In the genomic region with DNA sequence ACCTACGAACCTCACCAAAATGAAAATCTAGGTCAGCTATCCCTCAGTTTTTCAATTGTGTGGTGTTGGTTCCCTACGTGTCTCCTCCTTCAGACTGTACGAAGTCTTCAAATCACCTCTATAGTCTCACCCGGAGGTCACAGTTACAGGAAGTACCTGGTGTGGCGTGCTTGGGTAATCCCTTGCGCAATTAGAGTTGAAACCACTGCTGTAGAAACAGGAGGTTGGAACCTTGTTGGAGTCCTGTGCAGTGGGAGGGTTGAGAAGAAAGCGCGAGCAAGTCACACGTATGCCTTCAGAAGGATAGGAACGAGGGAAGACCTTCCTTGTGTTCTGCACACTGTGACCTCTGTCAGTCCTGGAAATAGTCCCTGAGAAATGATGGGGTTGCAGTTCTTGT, we compare ENCODE assay signal across 12 mouse cellular contexts.
DNase-seq lines count a peak whose midpoint lies in the region; ATAC-seq and TF ChIP-seq lines count a peak whose summit lies in the region.
"Had no signal": no experiment of that assay in that cellular context is flagged by ENCODE, and none has a peak within 500 bp of the region (broad histone marks: within the 10 kb centered on the region; RNA-seq: fewer than 3 reads in every experiment).

No protein-coding gene starts in this region.

- H3K36me3 ChIP-seq in liver, embryonic 16.5 days (ENCODE audit: control insufficient read depth, insufficient read depth), result no peaks in the 10 kb centered on the region
- H3K36me3 ChIP-seq: embryonic facial prominence, embryonic 13.5 days; heart, embryonic 10.5 days had no signal

- no peak for TF ChIP-seq CTCF in lung, adult 2 months (IDR thresholded peaks at IDR 0.05; ENCODE audit: insufficient read depth, low read length)

- no peak overlapping the region for H3K4me3 ChIP-seq in lung, adult 2 months (replicated peaks; ENCODE audit: extremely low read depth, low read depth, low read length)
- H3K4me3 ChIP-seq in liver, embryonic 16.5 days (ENCODE audit: low read depth, low read length), result no peak overlapping the region
- H3K4me3 ChIP-seq: embryonic facial prominence, embryonic 13.5 days; heart, embryonic 10.5 days; megakaryocyte, embryonic 14.5 days had no signal

- no peaks in the 10 kb centered on the region for H3K9me3 ChIP-seq in liver, embryonic 16.5 days (replicated peaks; ENCODE audit: control insufficient read depth, low read length)
- H3K9me3 ChIP-seq: embryonic facial prominence, embryonic 13.5 days; heart, embryonic 10.5 days; megakaryocyte, embryonic 14.5 days had no signal

- H3K4me2 ChIP-seq in liver, embryonic 16.5 days (ENCODE audit: low read depth, low read length), result no peak overlapping the region
- H3K4me2 ChIP-seq: embryonic facial prominence, embryonic 13.5 days had no signal

- no peak overlapping the region for H3K9ac ChIP-seq in liver, embryonic 16.5 days (ENCODE audit: low read depth, low read length)
- H3K9ac ChIP-seq: embryonic facial prominence, embryonic 13.5 days; forebrain, postnatal 0 days had no signal

- TF ChIP-seq POLR2A in lung, adult 2 months (IDR thresholded peaks at IDR 0.05; ENCODE audit: borderline replicate concordance, extremely low read depth, low read depth, low read length), result no peak

- WGBS in lung, adult 2 months, result 75% methylated on average over 10 of the region's 10 CpGs
- 52% methylated on average over 10 of the region's 10 CpGs for WGBS in liver, embryonic 16.5 days (ENCODE audit: insufficient replicate concordance)

- DNase-seq in adrenal gland, adult 2 months, result peak; percentile 31
- no peak for DNase-seq in adrenal gland, adult 8-10 months
- DNase-seq in lung, adult 18-20 months, result peak; percentile 68 to 78
- DNase-seq in lung, adult 2 months, result no peak
- DNase-seq in frontal cortex, adult 2 months (ENCODE audit: extremely low spot score in 1 of 2, low spot score in 1 of 2), result no peak
- DNase-seq in layer of hippocampus, adult 8-10 months (ENCODE audit: low spot score in 2 of 2), result no peak

- peak; percentile 64 for ATAC-seq in liver, embryonic 16.5 days (ENCODE audit: low read depth)
- peak; percentile 95 for ATAC-seq in neutrophil, adult 5-6 weeks (ENCODE audit: extremely low read depth, insufficient number of reproducible peaks, low FRiP score, poor library complexity, severe bottlenecking)

- H3K27ac ChIP-seq in liver, embryonic 16.5 days (ENCODE audit: low read length), result no peak overlapping the region
- H3K27ac ChIP-seq: embryonic facial prominence, embryonic 13.5 days; heart, embryonic 10.5 days had no signal

- no peaks in the 10 kb centered on the region for H3K4me1 ChIP-seq in lung, adult 2 months (ENCODE audit: control insufficient read depth, insufficient read depth, low read length)
- no peaks in the 10 kb centered on the region for H3K4me1 ChIP-seq in liver, embryonic 16.5 days (ENCODE audit: control insufficient read depth, low read depth, low read length)
- H3K4me1 ChIP-seq: megakaryocyte, embryonic 14.5 days had no signal

- no peaks in the 10 kb centered on the region for H3K27me3 ChIP-seq in liver, embryonic 16.5 days (ENCODE audit: control insufficient read depth, insufficient read depth, low read depth, low read length)
- H3K27me3 ChIP-seq: embryonic facial prominence, embryonic 13.5 days; megakaryocyte, embryonic 14.5 days had no signal

Comparison
In these comparisons a context has a peak if more than half of its experiments do, and no peak if none do; other contexts are left out.
1. DNase-seq: peak in adrenal gland, adult 2 months (single experiment) and lung, adult 18-20 months (2 of 2); none in adrenal gland, adult 8-10 months (single experiment), lung, adult 2 months (single experiment), frontal cortex, adult 2 months (0 of 2) and layer of hippocampus, adult 8-10 months (0 of 2).